Mouse (Mus musculus): ENCODE measurements around the gene Nrg3. TPM values are rescaled to one million over a fixed set of nuclear protein-coding genes. Genes with fewer than 3 reads are reported as not detected.
"Not testable (repeated sequence)": the region's sequence is repeated elsewhere in the genome, so short reads cannot be mapped to it uniquely, and the experiment has no call there.

Gene Nrg3
- polyA plus RNA-seq, 1 experiment from 2014 or later = not detected

DNA sequence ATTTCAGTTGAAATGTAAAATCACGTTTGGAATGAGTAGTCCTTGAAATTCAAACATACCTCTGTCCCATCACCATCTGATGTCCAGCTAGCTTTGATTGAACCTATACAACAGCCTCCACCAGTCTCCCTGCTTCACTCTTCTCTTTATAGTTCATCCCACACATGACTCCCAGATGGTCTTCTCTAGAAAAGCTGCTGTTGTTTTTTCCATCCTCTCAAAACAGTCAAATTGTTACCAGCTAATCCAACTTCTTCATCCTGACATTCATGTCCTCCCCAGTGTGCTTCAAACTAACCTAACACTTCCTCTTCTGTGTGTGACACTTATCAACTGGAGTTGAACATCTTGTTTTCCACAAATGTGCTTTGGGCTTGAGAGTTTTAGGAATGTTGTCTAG is 317.4 kb downstream of the Nrg3 start:
- H3K4me1 ChIP-seq = no peaks in the 10 kb centered on the region
- no peaks in the 10 kb centered on the region for H3K27me3 ChIP-seq (ENCODE audit: insufficient read depth, poor library complexity, severe bottlenecking)
- WGBS = 50% methylated on average over 1 of the region's 1 CpGs
- no peak for DNase-seq (ENCODE audit: low spot score)
- no peak overlapping the region for H3K4me3 ChIP-seq
- H3K36me3 ChIP-seq = no peaks in the 10 kb centered on the region
- no peaks in the 10 kb centered on the region for H3K9me3 ChIP-seq
- no peak overlapping the region for H3K27ac ChIP-seq

DNA sequence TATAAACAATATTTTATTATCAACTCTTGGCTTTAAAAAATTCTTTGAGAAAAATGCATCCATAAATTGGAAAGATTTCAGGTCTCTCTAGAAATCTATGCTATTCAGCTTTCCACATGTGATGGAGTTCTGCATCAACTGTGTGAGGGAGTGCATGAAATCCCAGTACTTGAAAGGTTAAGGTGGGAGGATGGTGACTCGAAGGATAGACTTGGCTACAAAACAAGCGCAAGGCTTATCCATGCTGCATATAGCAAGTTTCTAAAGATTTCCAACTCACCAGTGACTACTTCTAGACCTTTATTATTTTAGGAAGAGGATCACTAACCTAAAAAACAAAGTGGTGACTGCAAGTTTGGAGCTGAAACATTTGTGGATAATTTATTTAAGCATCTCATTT is 343.1 kb downstream of the Nrg3 start:
- WGBS = 84% methylated on average over 2 of the region's 2 CpGs
- DNase-seq (ENCODE audit: low spot score) = no peak
- Histone ChIP-seq H3K27ac (no peak overlapping the region), H3K27me3 (ENCODE audit: insufficient read depth, poor library complexity, severe bottlenecking) (no peaks in the 10 kb centered on the region), H3K9me3 (no peaks in the 10 kb centered on the region), H3K4me1 (no peaks in the 10 kb centered on the region), H3K4me3 (no peak overlapping the region), H3K36me3 (no peaks in the 10 kb centered on the region)

DNA sequence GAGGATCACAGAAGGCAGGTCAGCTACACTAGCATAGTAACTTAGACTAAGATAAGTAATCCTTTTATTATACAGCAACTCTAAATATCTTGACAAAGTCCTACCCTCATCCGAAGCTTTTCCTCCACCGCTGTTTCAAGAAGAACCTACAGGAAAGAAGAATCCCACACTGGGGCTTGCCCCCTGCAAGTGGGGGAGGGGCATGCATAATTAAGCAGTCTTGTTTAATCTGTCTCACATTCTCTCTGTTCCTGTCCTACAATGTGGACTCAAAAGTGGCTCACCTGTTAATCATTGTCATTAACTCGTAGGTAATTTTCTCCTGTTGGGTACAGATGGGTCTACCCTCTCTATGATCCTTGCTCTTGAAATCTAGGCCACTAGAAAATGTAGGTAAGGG is 354.9 kb downstream of the Nrg3 start:
- H3K27me3 ChIP-seq (ENCODE audit: insufficient read depth, poor library complexity, severe bottlenecking) = no peaks in the 10 kb centered on the region
- no peaks in the 10 kb centered on the region for H3K36me3 ChIP-seq
- 61% methylated on average over 3 of the region's 3 CpGs for WGBS
- no peaks in the 10 kb centered on the region for H3K4me1 ChIP-seq
- DNase-seq (ENCODE audit: low spot score) = no peak
- no peaks in the 10 kb centered on the region for H3K9me3 ChIP-seq
- H3K27ac ChIP-seq = no peak overlapping the region
- H3K4me3 ChIP-seq = no peak overlapping the region

DNA sequence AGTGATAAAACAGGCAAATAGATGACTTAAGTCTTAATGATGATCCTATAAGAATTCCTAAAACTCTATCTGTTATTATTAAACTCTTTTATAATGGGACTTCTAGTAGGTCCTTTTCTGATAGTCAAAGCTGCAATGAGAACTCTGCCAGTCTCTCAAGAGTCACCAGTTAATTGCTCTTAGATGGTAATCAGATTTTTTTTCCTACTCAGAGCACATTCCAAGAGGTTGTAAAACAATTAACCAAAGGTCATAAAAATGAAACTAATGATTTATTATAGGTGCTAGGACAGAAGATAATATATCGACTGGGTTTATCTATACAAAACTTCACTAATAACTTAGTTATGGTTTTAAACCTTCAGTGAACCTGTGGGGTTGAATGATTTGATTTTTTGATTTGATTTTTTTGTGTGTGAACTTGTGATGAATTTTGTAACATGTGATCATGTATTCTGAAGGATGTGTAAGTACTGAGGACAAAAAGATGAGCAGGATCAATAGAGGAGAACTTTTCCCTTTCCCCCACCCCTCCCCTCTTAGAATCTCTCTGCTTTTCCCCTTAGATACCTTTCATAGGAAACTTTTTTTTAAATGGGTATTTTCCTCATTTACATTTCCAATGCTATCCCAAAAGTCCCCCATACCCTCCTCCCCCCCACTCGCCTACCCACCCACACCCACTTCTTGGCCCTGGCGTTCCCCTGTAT is 356.2 kb downstream of the Nrg3 start:
- H3K4me1 ChIP-seq; H3K27me3 ChIP-seq (ENCODE audit: insufficient read depth, poor library complexity, severe bottlenecking); DNase-seq (ENCODE audit: low spot score); H3K36me3 ChIP-seq; H3K4me3 ChIP-seq; H3K9me3 ChIP-seq; H3K27ac ChIP-seq: not testable (repeated sequence)
- WGBS = 82% methylated on average over 3 of the region's 3 CpGs

DNA sequence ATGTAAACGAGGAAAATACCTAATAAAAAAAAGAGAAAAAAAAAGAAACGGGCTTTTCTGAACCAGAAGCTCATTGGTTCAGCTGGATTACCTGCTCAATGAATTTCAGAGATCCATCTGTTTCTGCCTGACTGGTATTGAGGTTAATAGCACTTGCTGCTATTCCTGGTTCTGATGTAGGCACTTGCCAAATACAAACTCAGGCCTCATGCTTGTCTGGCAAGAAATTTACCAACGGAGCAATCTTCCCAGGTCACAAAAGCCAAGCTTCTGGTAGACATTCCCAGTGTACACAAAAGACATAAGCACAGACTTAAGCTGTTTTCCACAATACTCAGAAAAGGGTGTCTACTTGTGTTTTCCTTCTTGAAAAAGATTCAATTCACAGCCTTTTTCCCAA is 363.3 kb downstream of the Nrg3 start:
- DNase-seq (ENCODE audit: low spot score) = no peak
- Histone ChIP-seq H3K9me3 (no peaks in the 10 kb centered on the region), H3K4me1 (no peaks in the 10 kb centered on the region), H3K27ac (no peak overlapping the region), H3K27me3 (ENCODE audit: insufficient read depth, poor library complexity, severe bottlenecking) (no peaks in the 10 kb centered on the region), H3K36me3 (no peaks in the 10 kb centered on the region), H3K4me3 (no peak overlapping the region)
- WGBS = 81% methylated on average over 3 of the region's 3 CpGs

DNA sequence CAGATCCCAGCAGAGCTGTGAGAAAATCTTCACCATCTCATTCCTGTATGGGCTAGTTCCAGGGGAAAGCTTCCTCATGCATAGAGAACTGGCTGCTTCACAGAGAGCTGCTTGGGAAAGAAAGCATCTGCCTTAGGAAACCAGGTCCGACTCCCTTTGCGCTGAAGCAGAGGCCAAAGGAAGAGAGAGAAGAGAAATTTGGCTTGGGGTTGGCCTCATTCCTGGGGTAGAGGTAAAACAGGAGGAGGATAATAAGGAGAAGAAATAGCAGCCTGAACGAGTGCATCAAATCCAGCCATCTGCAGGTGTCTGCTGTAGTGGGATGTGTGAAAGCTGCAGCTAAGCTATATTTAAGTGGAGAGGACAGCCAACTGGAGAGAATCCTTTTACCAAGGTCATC is 366.1 kb downstream of the Nrg3 start:
- H3K27ac ChIP-seq = no peak overlapping the region
- WGBS = 78% methylated on average over 3 of the region's 3 CpGs
- no peaks in the 10 kb centered on the region for H3K9me3 ChIP-seq
- no peak overlapping the region for H3K4me3 ChIP-seq
- no peaks in the 10 kb centered on the region for H3K27me3 ChIP-seq (ENCODE audit: insufficient read depth, poor library complexity, severe bottlenecking)
- H3K4me1 ChIP-seq = no peaks in the 10 kb centered on the region
- DNase-seq (ENCODE audit: low spot score) = no peak
- H3K36me3 ChIP-seq = no peaks in the 10 kb centered on the region

DNA sequence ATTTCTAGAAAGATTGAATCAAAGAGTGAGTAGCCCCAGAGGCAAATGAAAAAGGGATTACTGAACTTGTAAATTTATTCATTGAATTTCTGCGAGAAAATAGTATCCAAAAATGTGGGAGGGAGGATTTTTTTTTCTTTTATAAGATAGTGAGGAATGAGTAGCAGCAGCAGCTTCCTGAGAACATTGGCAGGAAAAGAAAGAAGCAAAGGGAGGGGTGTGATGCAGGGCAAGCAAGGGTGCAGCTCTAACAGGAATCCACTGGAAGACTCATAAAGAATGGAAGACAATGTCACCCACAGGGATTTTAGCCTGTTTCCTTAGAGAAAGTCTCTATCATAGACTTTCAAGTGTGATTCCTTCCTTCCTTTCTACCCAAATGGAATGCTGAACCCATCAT is 377.7 kb downstream of the Nrg3 start:
- no peak overlapping the region for H3K27ac ChIP-seq
- 65% methylated on average over 1 of the region's 1 CpGs for WGBS
- H3K27me3 ChIP-seq (ENCODE audit: insufficient read depth, poor library complexity, severe bottlenecking) = no peaks in the 10 kb centered on the region
- H3K4me1 ChIP-seq = no peaks in the 10 kb centered on the region
- no peaks in the 10 kb centered on the region for H3K9me3 ChIP-seq
- no peak for DNase-seq (ENCODE audit: low spot score)
- H3K4me3 ChIP-seq = no peak overlapping the region
- H3K36me3 ChIP-seq = no peaks in the 10 kb centered on the region

DNA sequence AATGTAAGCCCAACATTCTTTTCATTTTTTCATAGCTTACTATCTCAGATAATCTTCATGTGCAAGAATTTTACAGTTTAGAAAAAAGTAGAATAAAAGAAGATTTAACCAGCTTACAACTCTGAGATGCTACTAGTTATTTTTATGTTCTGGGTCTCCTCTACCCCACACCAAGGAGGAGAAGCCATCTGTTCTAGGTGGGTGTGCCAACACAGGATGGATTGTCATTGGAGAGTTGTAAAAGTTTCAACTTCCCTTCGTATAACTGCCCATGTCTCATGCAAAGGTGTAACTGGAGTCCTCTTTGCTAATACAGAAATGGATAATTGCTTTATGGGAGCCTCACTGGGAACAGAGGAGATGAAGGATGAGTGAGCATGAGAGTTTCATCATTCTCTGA is 393.4 kb downstream of the Nrg3 start:
- Histone ChIP-seq H3K27me3 (ENCODE audit: insufficient read depth, poor library complexity, severe bottlenecking) (no peaks in the 10 kb centered on the region), H3K9me3 (no peaks in the 10 kb centered on the region), H3K27ac (no peak overlapping the region), H3K36me3 (no peaks in the 10 kb centered on the region), H3K4me3 (no peak overlapping the region), H3K4me1 (no peaks in the 10 kb centered on the region)
- DNase-seq (ENCODE audit: low spot score) = no peak
- WGBS = 76% methylated on average over 1 of the region's 1 CpGs

DNA sequence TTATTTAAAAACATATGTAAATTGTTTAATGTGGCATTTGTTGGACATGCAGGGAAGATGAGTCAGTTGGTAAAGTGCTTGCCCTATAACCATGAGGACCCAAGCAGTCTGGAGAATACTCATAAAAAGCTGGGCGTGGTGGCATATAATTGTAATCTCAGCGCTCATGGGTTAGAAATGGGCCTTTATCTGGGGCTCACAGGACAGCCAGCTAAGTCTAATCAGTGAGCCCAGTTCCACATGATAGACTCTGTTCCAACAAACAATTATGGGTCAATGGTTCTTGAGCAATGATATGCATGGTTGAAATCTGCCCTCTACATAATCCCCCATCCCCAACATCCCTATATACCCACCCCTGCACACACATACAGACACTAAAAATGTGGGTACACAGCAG is 421.3 kb downstream of the Nrg3 start:
- Histone ChIP-seq H3K4me3 (no peak overlapping the region), H3K9me3 (no peaks in the 10 kb centered on the region), H3K36me3 (no peaks in the 10 kb centered on the region), H3K27ac (no peak overlapping the region), H3K27me3 (ENCODE audit: insufficient read depth, poor library complexity, severe bottlenecking) (no peaks in the 10 kb centered on the region), H3K4me1 (no peaks in the 10 kb centered on the region)
- DNase-seq (ENCODE audit: low spot score) = no peak
- WGBS = 83% methylated on average over 2 of the region's 2 CpGs

DNA sequence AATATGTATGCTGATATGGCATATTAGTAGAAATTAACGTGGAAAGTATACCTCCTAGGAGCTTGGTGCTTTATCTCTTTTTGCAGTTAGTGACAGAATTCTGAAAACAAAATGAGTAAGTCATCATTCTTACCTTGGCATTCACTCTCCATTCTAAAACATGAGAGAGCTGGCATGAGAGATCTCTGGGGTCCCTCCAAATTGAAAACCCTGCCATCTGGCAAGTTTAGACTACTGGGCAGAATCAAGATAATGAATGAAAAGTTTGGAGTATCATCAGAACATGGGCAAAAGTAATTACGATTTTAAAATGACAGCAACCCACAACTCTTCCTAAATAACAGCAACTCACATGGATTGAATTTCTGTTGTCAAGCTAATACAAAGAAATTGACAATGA is 423.9 kb downstream of the Nrg3 start:
- no peaks in the 10 kb centered on the region for H3K36me3 ChIP-seq
- H3K4me3 ChIP-seq = no peak overlapping the region
- WGBS = 63% methylated on average over 2 of the region's 2 CpGs
- no peaks in the 10 kb centered on the region for H3K9me3 ChIP-seq
- no peak overlapping the region for H3K27ac ChIP-seq
- DNase-seq (ENCODE audit: low spot score) = no peak
- H3K4me1 ChIP-seq = no peaks in the 10 kb centered on the region
- H3K27me3 ChIP-seq (ENCODE audit: insufficient read depth, poor library complexity, severe bottlenecking) = no peaks in the 10 kb centered on the region

DNA sequence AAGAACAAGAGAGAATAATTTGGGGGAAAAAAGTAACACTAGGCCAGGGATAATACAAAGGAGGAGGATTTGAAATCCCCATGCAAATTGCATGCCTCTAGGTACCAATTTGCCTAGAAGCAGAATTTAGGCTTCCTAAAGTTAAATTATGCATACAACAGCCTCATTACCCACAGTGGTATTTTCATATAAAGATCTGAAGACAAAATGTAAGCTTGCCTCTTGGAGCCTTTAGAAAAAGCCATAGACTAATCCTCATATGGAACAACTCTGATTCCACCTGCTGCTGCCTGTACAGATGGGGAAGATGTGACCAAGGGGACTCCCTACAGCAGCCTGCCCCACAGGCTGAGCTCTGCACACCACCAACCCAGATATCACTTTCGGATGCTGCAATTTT is 428.6 kb downstream of the Nrg3 start:
- H3K27me3 ChIP-seq (ENCODE audit: insufficient read depth, poor library complexity, severe bottlenecking) = no peaks in the 10 kb centered on the region
- WGBS = 78% methylated on average over 1 of the region's 1 CpGs

DNA sequence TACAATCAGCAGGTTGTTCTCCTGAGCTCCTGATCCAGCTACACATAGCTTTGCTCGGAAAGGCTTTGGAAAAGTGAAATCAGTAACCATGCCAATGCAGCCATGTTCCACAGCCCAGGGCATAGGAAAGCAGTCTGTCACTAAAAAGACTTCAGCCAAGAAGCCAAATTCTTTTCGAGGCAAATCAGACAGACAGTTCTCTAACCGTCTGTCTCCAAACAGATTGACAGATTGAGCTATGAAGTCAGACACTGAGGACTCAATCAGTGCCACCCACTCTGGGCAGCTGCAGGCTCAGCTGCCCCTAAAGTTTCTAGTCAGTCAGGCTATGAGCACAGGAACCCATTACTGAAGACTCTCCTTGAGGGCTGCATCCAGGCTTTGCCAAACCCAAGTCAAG is 429.1 kb downstream of the Nrg3 start:
- no peak for DNase-seq (ENCODE audit: low spot score)
- H3K27me3 ChIP-seq (ENCODE audit: insufficient read depth, poor library complexity, severe bottlenecking) = no peaks in the 10 kb centered on the region
- H3K27ac ChIP-seq = no peak overlapping the region
- H3K9me3 ChIP-seq = no peaks in the 10 kb centered on the region
- H3K4me1 ChIP-seq = no peaks in the 10 kb centered on the region
- no peak overlapping the region for H3K4me3 ChIP-seq
- WGBS = 64% methylated on average over 3 of the region's 3 CpGs
- no peaks in the 10 kb centered on the region for H3K36me3 ChIP-seq

More for the DNA sequence above, 428.6 kb downstream of the Nrg3 start:
- Histone ChIP-seq H3K9me3 (no peaks in the 10 kb centered on the region), H3K27ac (no peak overlapping the region), H3K4me3 (no peak overlapping the region), H3K36me3 (no peaks in the 10 kb centered on the region), H3K4me1 (no peaks in the 10 kb centered on the region)
- no peak for DNase-seq (ENCODE audit: low spot score)

DNA sequence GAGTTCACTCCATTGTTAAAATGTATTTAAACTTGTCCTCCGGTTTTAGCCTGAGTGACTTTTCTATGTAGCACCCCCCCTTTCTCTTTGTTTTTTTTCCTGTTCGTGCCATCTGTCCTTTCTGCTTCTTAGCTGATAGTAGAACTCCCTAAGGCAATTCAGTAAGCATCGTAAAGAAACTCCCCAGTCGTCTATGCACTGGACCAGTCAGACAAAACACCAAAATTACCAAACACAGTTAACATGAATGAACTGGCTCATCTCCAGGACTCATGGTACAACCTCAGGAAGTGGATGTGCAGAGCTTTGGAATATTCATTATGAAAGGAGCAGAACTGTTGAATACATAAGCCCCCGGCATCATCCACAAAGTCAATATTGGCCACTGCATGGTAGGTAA is 429.5 kb downstream of the Nrg3 start:
- Histone ChIP-seq H3K27ac (no peak overlapping the region), H3K4me3 (no peak overlapping the region), H3K27me3 (ENCODE audit: insufficient read depth, poor library complexity, severe bottlenecking) (no peaks in the 10 kb centered on the region), H3K9me3 (no peaks in the 10 kb centered on the region), H3K4me1 (no peaks in the 10 kb centered on the region), H3K36me3 (no peaks in the 10 kb centered on the region)
- DNase-seq (ENCODE audit: low spot score) = no peak
- 72% methylated on average over 5 of the region's 5 CpGs for WGBS

DNA sequence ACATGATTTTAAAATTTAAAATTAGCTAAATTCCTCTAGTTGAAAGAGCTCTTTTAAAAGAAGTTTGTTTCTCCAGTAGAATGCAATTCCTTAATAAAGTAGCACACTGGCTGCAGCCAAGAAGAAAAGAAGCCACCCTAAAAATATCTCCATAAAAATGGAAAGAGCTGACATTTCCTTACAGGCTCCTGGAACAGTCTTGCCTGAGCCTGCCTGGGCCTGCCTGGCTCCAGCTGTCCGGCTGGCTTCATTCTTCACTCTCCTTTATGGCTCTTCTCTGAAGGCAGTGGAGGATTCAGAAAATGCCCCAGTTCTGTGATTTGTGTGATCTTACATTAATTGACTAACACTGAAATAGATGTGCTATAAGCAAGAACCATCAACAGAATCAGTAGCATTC is 433.8 kb downstream of the Nrg3 start:
- Histone ChIP-seq H3K27me3 (ENCODE audit: insufficient read depth, poor library complexity, severe bottlenecking) (no peaks in the 10 kb centered on the region), H3K4me3 (no peak overlapping the region), H3K9me3 (no peaks in the 10 kb centered on the region), H3K36me3 (no peaks in the 10 kb centered on the region), H3K4me1 (no peaks in the 10 kb centered on the region), H3K27ac (no peak overlapping the region)
- no peak for DNase-seq (ENCODE audit: low spot score)
- 79% methylated on average over 1 of the region's 1 CpGs for WGBS

Measured in heart, embryonic 10.5 days (tissue).